Mouse (Mus musculus) cerebral cortex, adult 2 months (tissue): ENCODE measurements around the gene Polr2l.

Experiments used
- WGBS: fragments of 180-500 bp; shearing (Covaris S2); methylation state at CpG from one replicate; pipeline ENCODE4 v1.1.7; 2018; 5-methylcytosine and 5-hydroxymethylcytosine counted together

Polr2l gene

GRCm38 (mm10) chr7:141447110-141447991 is 27.6 kb downstream of the Polr2l start, which contains the start of gene Rplp2:
Rplp2 (plus strand) TSS chr7:141447370.
- under 1% methylated on average over 63 of the region's 63 CpGs for WGBS

- WGBS = 85% methylated on average over 3 of the region's 3 CpGs
These were observed 28.6 kb downstream of the Polr2l start for GRCm38 (mm10) chr7:141446374-141446773.

GRCm38 (mm10) chr7:141443828-141444237 is 31.1 kb downstream of the Polr2l start, which contains the start of gene Pidd1:
Pidd1 (minus strand) TSS chr7:141444025.
- WGBS = 1% methylated on average over 25 of the region's 25 CpGs

GRCm38 (mm10) chr7:141443081-141443821 is 31.7 kb downstream of the Polr2l start:
- WGBS = 23% methylated on average over 12 of the region's 12 CpGs

- 95% methylated on average over 13 of the region's 13 CpGs for WGBS
These were observed 32.7 kb downstream of the Polr2l start for GRCm38 (mm10) chr7:141442199-141442598.

GRCm38 (mm10) chr7:141441460-141441859 is 33.5 kb downstream of the Polr2l start:
- whole genome bisulfite sequencing = 95% methylated on average over 9 of the region's 9 CpGs

GRCm38 (mm10) chr7:141440613-141441012 is 34.3 kb downstream of the Polr2l start:
- 26% methylated on average over 6 of the region's 6 CpGs for WGBS

- WGBS = 95% methylated on average over 11 of the region's 11 CpGs
These were observed 35.1 kb downstream of the Polr2l start for GRCm38 (mm10) chr7:141439811-141440210.

- 94% methylated on average over 10 of the region's 10 CpGs for WGBS
These were observed 35.7 kb downstream of the Polr2l start for GRCm38 (mm10) chr7:141439140-141439679.

- 91% methylated on average over 12 of the region's 12 CpGs for WGBS
These were observed 36.5 kb downstream of the Polr2l start for GRCm38 (mm10) chr7:141438201-141438968.

- WGBS = 6% methylated on average over 53 of the region's 53 CpGs
These were observed 37.5 kb downstream of the Polr2l start, which contains the start of gene Slc25a22 for GRCm38 (mm10) chr7:141437178-141438120. Slc25a22 (minus strand) TSS chr7:141437892.

- WGBS = 38% methylated on average over 2 of the region's 2 CpGs
These were observed 38.4 kb downstream of the Polr2l start for GRCm38 (mm10) chr7:141436523-141436892.

- 79% methylated on average over 9 of the region's 9 CpGs for WGBS
These were observed 38.9 kb downstream of the Polr2l start for GRCm38 (mm10) chr7:141435856-141436522.

GRCm38 (mm10) chr7:141435129-141435855 is 39.6 kb downstream of the Polr2l start:
- 3% methylated on average over 17 of the region's 17 CpGs for WGBS

GRCm38 (mm10) chr7:141434464-141434863 is 40.5 kb downstream of the Polr2l start:
- 9% methylated on average over 8 of the region's 8 CpGs for WGBS

GRCm38 (mm10) chr7:141433517-141434400 is 41.2 kb downstream of the Polr2l start:
- WGBS = 72% methylated on average over 15 of the region's 15 CpGs

- WGBS = 55% methylated on average over 6 of the region's 6 CpGs
These were observed 42.0 kb downstream of the Polr2l start for GRCm38 (mm10) chr7:141432741-141433516.
